Mouse (Mus musculus) cerebellum, postnatal 4 days (tissue): ENCODE data around the gene Parp16.
"Not testable (repeated sequence)": the region's sequence is repeated elsewhere in the genome, so short reads cannot be mapped to it uniquely, and the experiment has no call there.

ENCODE experiments used
- DNase-seq, 2 experiments: peaks; one replicate each; pipeline ENCODE4 v3.0.0; 2022; ENCODE audit warnings: low spot score in 2 of 2, mixed read lengths in 1 of 2

Gene Parp16

DNA sequence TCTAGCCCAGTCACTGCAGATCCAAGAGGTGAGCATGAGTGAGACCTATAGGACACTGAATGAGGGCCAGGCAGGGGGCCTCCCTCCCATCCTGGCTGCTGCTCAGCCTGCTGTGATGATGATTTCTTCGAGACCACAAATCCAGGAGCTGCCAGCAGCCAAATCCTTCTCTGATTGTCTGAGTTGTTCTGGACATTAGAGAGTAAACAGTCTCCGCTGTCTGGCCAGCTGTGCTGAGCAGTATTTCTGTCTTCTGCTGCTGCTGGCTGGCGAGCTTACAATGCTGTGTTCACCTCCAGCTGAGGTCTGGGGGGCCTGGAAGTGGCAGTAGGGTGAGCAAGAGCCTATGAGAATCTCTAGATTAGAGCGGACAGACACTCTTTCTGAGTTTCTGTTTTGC, 48.1 kb downstream of the Parp16 start:
- DNase-seq = no peak

DNA sequence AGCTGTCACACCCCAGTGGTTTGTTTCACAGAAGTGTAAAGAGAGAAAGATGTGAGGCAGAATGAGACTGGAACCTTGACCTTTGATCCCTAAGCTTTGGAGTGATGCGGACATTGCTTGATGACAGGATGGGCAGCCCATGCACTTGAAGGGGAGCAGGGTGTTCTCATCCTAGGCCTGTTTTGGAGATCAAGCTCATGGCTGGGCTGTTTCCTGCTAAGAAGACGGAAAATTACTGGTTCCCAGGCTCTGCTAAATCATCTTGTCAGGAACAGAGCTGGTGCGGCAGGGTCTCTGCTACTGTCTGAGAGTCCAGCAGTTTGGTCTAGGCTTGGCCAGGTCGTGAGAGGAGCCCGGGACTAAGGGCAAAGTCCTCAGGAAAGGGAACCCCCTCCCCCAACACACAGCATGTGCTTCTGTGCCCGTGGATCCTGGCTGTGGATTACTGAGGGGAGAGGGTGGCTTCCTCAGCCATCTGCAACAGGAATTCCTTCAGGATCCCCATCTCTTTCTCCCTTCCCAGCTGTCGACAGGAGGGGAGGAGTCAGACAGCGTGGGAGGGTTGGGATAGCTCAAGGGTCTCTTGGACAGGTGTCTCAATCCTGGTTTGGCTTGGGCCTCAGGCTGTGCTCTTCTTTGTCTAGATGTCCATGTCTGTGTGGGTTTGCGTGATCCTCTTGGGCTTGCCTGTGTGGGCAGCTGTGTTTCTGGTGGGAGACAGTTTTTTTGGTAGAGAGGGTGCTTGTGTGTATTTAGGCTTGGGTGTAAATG, 49.1 kb downstream of the Parp16 start:
- DNase-seq = no peak

DNA sequence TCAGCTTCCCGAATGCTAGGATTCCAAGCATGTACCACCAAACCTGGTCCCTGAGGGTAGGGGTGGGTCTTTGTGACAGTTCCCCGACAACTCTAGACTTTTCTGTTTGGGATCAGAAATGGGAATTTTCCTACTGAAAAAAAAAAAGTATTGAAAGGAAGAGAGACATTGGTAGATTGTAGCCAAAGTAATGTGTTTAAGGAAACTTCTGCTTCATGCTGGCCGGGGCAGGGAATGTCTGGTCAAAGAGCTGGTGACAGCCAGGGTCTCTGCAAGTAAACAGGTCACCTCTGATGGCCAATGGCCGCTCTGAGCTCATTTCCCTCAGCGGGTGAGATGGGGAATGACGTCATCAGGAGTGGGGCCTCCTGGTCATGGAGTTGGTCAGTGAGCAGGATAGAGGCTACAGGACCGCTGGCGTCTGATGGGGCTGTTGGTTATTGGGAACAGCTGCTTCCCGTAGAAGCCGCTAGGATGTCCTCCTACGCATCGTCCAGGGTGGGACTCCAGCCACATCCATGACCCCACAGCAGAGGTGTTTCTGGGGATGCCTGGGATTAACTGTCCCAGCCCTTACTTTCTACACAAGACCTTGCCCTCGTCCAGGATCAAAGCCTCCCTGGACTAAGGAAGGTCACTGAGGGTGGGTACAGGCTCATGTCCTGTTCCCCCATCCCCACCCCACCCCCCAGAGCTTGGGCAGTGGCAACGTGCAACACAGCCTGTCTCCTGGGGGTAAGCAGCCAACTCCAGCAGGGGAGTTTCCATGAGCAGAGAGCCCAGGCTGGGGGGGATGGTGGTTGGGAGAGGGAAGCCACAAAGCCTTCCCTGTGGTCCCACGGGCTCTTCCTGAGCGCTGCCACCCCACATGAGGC, 52.6 kb downstream of the Parp16 start:
- no peak for DNase-seq

DNA sequence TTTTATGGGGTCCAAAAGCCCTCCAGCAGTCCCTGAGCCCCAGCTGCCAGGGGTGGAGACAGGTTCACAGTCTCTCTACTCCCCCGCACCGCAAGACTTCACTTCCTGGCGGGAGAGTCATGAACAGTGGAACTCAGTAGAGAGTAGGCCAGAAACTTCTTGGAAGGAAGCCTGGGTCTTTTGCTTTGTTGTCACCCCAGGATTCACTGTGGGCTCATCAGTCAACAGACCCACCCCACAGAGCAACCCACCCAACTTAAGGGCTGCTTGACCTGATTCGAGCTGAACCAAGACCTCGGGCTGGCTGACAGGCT, 53.2 kb downstream of the Parp16 start:
- DNase-seq = no peak

DNA sequence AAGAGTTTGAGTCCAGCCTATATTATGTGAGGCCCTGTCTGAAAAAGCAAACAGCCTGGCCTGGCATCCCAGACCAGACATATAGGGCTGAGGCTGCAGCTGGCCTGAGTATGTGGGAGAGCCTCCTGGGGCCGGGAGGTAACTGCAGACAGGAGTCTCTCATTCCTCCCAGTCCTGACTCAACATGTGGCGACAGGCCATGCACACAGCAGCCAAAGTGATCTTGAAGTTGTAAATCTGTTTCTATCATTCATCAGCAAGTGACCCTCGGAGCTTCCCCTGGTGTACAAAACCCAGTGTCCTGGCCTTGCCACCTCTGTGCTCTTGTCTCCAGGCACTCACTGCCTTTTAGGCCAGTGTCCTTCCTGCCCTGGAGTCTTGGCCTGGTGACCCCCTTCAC, 56.9 kb downstream of the Parp16 start:
- DNase-seq = no peak

DNA sequence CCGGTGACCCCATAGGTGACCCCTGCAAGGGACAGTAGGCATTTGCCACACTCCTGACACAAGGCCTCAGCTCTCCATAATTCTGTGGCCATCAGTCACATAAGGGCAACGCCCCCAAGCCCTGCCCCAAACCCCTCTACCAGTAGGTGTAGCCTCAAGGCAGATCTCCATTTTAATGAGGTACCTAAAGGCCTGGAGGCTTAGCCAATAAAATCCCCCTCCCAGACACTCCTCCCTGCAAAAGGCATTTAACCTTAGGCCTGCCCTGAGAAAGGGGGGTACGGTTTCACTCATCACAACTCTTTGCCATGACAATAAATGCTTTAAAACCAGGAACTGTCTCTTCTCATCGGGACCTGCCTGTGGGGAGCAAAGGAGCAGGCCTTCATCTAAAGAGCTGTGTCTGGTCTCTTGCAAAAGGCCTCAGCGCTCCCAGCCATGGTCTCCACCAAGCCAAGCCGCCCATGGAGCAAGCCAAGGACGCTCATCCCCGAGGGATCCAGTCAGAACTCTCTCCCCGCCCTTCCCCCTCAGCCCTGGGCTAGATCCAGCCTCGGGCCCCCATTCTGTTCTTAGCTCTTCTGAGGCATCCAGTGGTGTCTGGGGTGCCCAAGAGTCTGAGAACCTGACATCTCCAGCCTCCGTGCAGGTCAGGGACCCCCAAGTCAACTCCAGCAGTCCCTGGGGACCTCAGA, 60.9 kb downstream of the Parp16 start:
- no peak for DNase-seq

DNA sequence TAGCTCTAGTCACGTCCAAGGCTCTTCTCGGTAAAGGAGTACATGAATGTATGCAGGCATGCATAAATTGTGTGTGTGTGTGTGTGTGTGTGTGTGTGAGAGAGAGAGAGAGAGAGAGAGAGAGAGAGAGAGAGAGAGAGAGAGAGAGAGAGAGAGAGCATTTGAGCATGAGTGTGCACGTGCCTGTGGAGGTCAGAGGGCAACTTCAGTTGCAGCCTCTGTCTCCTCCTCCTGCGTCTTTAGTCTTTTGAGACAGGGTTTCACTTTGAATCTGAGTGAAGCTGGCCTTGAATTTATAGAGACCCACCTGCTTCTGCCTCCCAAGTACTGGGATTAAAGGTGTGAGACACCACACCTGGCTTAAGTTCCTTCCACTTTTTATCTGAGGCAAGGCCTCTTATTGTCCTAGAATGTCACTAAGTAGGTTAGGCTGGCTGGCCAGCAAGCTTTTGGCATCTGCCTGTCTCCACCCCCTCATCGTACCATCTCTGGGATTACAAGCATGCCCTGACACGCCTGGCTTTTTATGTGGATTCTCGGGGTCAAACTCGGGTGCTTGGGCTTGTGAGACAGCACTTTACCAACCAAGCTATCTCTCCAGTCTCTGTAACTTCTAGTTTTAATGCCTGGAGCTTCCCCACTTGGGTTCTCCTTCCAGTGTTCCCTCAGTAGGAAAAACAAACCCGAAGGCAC, 62.2 kb downstream of the Parp16 start:
- DNase-seq = no peak

DNA sequence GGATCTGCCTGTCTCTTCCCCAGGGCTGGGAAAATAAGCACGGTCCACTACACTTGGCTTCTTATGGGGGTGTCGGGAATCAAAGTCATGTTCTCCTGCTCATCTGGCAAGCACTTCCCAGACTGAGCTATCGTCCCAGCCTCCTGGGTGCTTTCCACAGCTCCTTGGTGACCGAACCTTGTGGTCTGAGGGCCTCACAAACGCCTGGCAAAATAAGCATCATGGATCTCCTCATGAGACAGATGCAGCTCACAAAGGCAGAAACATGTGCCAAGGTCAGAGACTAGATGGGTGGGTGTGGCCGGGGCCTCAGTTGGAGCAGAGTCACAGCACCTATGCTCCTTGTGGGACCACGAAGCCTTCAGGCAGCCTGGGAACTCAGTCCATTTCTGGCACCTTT, 64.2 kb downstream of the Parp16 start:
- DNase-seq = no peak

DNA sequence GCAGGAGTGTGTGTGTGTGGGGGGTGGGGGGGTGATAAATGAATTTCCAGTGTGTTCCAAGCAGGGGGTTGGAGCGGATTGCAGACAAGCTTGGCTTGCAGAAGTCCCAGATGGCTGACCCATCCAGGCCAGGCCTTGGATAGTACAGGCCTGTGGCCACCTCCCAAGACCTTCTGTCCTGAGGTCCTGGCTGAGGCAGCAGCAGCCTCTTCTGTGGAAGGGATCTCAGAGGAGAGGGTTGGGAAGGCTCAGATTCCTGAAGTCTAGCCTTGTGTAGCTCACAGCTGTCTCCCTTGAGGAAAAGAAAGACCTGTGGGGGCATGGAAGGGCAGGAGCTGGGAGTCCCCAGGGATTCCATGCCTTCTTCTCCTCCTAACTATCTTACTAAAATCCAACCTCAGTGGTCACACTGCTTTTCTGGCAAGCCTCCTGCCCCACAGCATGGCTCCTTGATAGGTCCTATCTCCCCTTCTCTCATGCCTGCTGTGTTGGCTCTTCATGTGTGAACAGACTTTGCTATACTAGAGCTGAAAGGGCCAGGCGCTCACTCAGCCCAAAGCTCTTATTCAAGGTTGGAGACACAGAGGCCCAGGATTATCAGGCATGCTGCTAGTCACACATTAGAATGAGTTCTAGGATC, 66.6 kb downstream of the Parp16 start:
- DNase-seq = no peak

DNA sequence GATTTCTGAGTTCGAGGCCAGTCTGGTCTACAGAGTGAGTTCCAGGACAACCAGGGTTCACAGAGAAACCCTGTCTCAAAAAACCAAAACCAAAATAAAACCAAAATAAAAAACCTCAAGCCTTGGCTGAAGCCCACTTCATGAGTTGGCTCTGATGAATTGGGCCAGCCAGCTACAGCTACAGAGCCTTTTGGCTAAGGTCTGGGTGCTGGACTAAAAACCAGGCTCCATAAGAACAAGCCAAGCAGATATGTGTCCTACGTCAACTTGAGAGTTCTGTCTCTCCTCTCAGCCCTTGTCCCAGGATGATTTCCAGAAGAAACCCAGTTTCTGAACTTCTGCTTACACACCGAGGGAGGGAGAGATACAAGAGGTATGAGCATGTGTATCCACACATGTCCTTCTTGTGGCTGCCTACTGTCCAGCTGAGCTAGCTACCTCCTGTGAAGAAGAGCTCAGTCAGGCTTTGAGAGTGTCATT, 67.5 kb downstream of the Parp16 start:
- no peak for DNase-seq

DNA sequence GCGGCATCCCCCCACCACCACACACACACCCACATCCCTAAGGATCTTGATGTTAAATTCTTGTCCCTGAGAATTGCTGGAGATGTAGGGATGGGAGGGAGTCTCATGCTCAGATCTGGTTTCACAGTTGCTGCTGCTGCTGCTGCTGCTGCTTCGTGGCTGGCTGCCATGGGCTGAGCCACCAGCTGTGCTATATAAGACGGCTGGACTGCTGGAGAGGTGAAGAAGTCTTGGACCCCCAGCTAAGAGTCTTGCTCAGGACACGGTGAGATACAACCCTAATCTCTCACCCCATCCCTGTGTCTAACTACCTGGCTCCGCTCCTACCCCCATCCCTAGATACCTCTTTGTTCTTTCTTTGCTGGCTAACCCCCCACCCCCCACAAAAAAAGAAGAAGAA, 69.8 kb downstream of the Parp16 start, which contains the start of gene Cilp:
Gene Cilp (plus strand): TSS at position 222 of the 400 bp plus-strand sequence.
- no peak for DNase-seq

DNA sequence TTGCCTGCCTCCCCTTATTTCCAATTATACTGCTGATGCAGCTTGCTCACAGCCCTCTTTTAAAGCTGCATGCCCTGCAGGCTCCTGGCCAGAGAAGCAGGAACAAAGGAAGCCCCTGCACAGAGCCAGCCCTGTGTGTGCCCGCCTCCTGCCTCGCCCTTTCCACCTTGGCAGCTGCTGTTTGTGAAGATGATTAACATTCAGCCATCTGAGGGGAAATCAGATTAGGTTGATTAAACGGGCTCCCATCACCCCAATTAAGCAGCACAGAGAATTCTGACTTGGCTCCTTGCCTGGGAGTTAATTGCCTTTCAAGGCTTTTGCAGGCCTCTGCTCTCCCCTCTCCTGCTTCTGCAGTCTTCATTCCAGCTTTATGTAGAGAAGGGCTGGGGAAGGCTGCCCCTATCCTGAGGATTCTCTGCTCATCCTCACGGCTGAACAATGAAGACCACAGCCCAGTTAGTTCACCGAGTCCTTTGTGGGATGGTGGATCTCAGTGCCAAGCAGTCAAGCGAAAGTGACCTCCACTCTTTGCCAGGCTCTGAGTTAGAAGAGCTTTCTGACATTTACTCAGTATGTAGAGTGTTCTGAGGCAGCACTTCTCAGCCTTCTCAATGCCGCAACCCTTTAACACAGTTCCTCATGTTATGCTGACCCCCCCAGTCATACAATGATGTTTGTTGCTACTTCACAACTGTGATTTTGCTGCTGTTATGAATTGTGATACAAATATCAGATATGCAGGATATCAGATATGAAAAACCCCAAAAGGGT, 72.8 kb downstream of the Parp16 start:
- peak in 1 of 2 experiments; percentile 70 for DNase-seq

DNA sequence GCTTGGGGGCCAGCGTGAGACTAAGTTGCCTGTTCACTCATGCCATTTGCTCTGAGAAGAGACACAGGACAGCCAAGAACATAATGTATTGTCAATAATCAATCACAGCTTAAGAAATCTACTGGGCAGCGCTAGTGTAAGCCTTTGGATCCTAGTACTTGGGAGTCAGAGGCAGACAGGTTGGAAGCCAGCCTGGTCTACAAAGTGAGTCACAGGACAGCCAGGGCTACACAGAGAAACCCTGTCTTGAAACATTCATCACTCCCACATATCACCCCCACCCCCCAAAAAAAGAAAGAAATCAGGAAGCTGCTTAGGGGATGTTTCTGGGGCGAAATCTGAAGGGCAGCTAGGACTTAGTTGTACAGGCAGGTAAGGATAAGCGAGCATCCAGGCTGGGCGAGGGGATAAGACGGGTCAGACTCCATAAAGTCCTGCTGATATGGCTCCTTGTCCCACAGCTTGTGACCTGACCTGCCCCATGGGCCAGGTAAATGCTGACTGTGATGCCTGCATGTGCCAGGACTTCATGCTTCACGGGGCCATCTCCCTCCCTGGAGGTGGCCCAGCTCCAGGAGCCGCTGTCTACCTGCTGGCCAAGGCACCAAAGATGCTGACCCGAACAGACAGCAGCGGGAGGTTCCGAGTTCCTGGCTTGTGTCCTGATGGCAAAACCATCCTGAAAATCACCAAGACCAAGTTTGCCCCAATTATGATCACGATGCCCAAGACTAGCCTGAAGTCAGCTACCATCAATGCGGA, 78.1 kb downstream of the Parp16 start:
- no peak for DNase-seq

DNA sequence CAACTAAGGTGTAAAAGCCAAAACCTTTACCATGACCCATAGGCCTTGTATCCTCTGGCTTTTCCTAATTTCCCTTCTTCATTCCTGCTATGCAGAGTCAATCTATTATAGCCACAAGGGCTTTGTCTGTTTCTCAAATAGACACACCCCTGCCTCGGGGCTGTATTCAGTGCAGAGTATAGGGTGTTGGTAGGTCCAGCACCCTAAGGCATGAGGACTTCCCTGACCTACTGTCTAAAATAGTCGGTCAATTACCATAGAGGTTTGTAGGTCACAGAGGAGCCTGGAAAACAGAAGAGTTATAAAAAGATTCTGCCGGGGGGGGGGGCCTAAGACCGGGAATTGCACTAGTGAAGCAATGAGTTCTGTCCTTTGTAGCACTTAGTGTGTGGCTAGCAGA, 78.7 kb downstream of the Parp16 start:
- no peak for DNase-seq

DNA sequence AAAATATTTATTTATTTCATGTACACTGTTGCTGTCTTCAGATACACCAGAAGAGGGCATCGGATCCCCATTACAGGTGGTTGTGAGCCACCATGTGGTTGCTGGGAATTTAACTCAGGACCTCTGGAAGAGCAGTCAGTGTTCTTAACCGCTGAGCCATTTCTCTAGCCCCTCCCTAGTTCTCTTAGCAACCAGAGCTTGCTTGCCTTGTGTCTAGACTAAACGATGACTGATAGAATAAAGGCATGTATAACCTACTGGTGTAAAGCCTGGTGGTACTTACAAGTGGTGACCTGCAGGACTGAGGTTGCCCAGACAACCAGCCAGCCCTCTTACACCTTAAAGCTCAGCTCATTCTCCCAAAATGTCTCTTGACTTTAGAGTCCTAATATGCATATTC, 79.7 kb downstream of the Parp16 start:
- DNase-seq = not testable (repeated sequence)

DNA sequence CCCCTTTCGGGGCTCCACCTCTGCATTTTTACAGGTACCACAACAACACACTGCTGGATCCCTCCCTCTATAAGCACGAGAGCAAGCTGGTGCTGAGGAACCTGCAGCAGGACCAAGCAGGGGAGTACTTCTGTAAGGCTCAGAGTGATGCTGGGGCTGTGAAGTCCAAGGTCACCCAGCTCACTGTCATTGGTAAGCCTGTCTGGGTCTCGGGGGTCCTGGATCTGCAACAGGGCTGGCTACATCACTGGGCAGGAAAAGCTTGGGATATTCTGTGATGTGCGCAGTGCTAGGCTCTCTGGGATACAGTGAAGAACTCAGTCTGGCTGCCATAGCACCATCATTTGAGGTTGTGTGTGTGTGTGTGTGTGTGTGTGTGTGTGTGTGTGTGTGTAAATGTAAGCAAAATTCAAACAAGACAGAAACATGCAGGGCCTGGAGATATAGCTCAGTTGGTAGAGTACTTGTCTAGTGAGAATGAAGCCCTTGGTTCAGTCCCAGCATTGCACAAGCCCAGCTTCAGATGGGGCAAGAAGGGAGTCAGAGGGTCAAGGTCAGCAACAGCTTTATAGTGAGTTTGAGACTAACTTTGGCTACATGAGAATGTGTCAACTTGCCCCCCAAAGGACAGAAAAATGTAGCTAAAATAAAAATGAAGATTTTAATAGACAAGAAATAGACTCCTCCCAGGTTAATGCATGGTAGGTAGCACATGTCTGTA, 80.8 kb downstream of the Parp16 start:
- DNase-seq = no peak

DNA sequence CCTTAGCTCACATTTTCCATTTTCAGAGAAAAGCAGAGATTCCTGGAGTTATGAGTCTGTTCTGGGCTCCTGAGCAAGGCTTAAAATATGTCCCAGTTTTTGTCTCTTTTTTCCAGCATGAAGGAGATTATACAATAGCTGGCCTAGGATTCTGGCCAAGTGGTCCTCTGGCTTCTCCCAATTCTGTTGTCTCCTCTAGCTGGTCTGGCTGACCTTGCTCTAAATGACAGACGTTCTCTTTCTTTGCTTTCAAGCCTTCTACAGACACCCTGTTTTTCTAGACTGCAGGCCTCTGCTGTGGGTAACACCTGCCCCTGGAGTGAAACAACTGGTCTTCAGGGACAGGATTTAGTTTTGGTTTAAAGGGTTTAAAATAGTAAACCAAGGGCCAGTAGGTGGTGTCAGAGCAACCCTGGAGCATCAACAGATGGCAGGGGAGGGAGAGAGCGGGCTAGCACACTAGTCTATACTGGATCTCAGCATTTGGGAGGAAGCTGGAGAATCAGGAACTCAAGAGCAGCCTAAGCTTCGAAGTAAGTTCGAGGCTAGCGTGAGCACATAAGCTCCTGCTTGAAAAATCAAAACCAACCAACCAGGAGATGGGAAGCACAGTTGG, 86.5 kb downstream of the Parp16 start:
- DNase-seq = no peak

DNA sequence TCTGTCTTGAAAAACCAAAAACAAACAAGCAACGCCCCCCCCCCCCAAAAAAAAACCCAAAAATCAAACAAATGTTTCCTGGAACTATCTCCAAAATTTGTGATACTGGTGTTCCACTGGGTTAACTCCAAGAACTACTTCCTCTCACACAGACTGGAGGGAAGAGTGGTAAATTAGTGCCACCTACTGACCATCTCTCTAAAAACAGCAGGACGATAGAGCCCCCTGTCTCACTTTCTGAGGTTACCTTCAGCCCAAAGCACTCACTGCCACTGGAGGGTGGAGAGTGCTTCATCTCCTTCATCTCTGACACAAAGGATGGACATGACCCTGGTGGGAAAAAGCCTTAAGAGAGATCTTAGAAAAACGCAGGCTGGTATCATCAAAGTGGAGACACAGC, 88.1 kb downstream of the Parp16 start:
- no peak for DNase-seq

DNA sequence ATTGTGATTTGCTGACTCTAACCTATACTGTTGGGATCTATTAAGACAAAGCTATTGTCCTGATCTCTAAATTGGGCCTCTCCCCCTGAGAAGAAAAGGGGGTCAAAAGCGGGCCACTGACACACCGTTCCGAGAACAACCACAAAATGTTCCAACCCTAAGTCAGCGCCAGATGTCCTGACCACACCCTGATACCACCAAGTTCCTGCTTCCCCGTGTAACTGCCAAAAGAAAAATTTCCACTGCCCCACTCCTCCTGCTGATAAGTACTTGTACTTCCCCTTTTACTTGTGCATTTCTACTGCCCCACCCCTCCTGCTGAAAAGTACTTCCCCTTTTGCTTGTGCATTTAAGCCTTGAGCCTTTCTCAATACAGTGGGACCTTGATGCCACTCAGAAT, 93.1 kb downstream of the Parp16 start:
- not testable (repeated sequence) for DNase-seq
